9 mouse cellular contexts compared by ENCODE assay signal in genomic region chr2:112239935-112240721, GRCm38 (mm10). TPM values are rescaled to one million over a fixed set of nuclear protein-coding genes. Genes with fewer than 3 reads are reported as not detected.
A peak's percentile ranks its signal among the peaks of the same experiment; 100 is the strongest.
DNase-seq lines count a peak whose midpoint lies in the region; ATAC-seq lines count a peak whose summit lies in the region.
"Had no signal": no experiment of that assay in that cellular context is flagged by ENCODE, and none has a peak within 500 bp of the region (broad histone marks: within the 10 kb centered on the region; RNA-seq: fewer than 3 reads in every experiment).

No protein-coding gene starts in this region.

- H3K36me3 ChIP-seq in heart, embryonic 11.5 days (ENCODE audit: control insufficient read depth, insufficient read depth, low read length) = no peaks in the 10 kb centered on the region
- H3K36me3 ChIP-seq in midbrain, embryonic 11.5 days (ENCODE audit: control insufficient read depth, insufficient read depth, low read length) = peaks cover 2% of the 10 kb centered on the region
- H3K36me3 ChIP-seq in stomach, embryonic 15.5 days = no peaks in the 10 kb centered on the region

- H3K27me3 ChIP-seq in heart, embryonic 11.5 days (ENCODE audit: control insufficient read depth, insufficient read depth, low read length) = no peaks in the 10 kb centered on the region
- H3K27me3 ChIP-seq in midbrain, embryonic 11.5 days (ENCODE audit: control insufficient read depth, insufficient read depth, low read length) = no peaks in the 10 kb centered on the region
- H3K27me3 ChIP-seq in stomach, embryonic 15.5 days (replicated peaks) = no peaks in the 10 kb centered on the region

- peak; percentile 37 for ATAC-seq in heart, embryonic 11.5 days (replicated peaks; ENCODE audit: insufficient number of reproducible peaks, low FRiP score, low TSS enrichment)
- ATAC-seq in midbrain, embryonic 11.5 days (ENCODE audit: low FRiP score) = peak; percentile 68
- ATAC-seq in stomach, embryonic 15.5 days (ENCODE audit: insufficient read depth, low FRiP score, low read depth) = peak; percentile 20; the same call in 1 of the 2 replicates

- 1% methylated on average over 23 of the region's 28 CpGs for WGBS in heart, embryonic 11.5 days (ENCODE audit: insufficient replicate concordance)
- WGBS in midbrain, embryonic 11.5 days = under 1% methylated on average over 26 of the region's 28 CpGs
- under 1% methylated on average over 19 of the region's 28 CpGs for WGBS in stomach, embryonic 15.5 days

- H3K9me3 ChIP-seq in heart, embryonic 11.5 days (replicated peaks; ENCODE audit: control insufficient read depth, low read length) = no peaks in the 10 kb centered on the region
- no peaks in the 10 kb centered on the region for H3K9me3 ChIP-seq in midbrain, embryonic 11.5 days (ENCODE audit: control insufficient read depth, low read length)
- H3K9me3 ChIP-seq in stomach, embryonic 15.5 days = no peaks in the 10 kb centered on the region

- H3K27ac ChIP-seq in heart, embryonic 11.5 days (ENCODE audit: low read depth, low read length) = peak overlapping the region; percentile 89
- H3K27ac ChIP-seq in midbrain, embryonic 11.5 days (ENCODE audit: low read depth, low read length) = peak overlapping the region; percentile 95
- H3K27ac ChIP-seq in stomach, embryonic 15.5 days = peak overlapping the region; percentile 95

- H3K4me1 ChIP-seq in heart, embryonic 11.5 days (ENCODE audit: control insufficient read depth, insufficient read depth, low read length) = 0 out of 2 replicates have a peak, but pooled peaks cover 6% of the 10 kb centered on the region
- H3K4me1 ChIP-seq in midbrain, embryonic 11.5 days (ENCODE audit: control insufficient read depth, insufficient read depth, low read length) = peaks cover 7% of the 10 kb centered on the region; the same call in 1 of the 2 replicates
- H3K4me1 ChIP-seq in stomach, embryonic 15.5 days = peaks cover 20% of the 10 kb centered on the region; the same call in 1 of the 2 replicates

- peak; percentile 23 for DNase-seq in urinary bladder, postnatal 25 days (ENCODE audit: low spot score)
- DNase-seq in urinary bladder, adult 2 months (ENCODE audit: low spot score) = no peak
- peak; percentile 51 to 60 for DNase-seq in cerebellum, adult 18-20 months
- DNase-seq in kidney, postnatal 4 days = peak; percentile 37 to 58
- peak; percentile 93 for DNase-seq in midbrain, embryonic 11.5 days (ENCODE audit: low spot score, missing footprints)
- DNase-seq in gastrocnemius, adult 8-10 months (ENCODE audit: low spot score in 2 of 2) = no peak

- H3K9ac ChIP-seq in heart, embryonic 11.5 days (ENCODE audit: low read depth, low read length) = peak overlapping the region; percentile 87
- peak overlapping the region; percentile 87 for H3K9ac ChIP-seq in midbrain, embryonic 11.5 days (ENCODE audit: low read length)
- peak overlapping the region; percentile 59 for H3K9ac ChIP-seq in stomach, embryonic 15.5 days

- H3K4me3 ChIP-seq in heart, embryonic 11.5 days (ENCODE audit: low read depth, low read length) = peak overlapping the region; percentile 82
- H3K4me3 ChIP-seq in midbrain, embryonic 11.5 days (ENCODE audit: low read depth, low read length) = peak overlapping the region; percentile 72
- H3K4me3 ChIP-seq in stomach, embryonic 15.5 days (replicated peaks) = peak overlapping the region; percentile 90

- H3K4me2 ChIP-seq in heart, embryonic 11.5 days = peak overlapping the region; percentile 96
- H3K4me2 ChIP-seq in midbrain, embryonic 11.5 days = peak overlapping the region; percentile 92
- H3K4me2 ChIP-seq in stomach, embryonic 15.5 days = peak overlapping the region; percentile 85

RNA-seq across cellular contexts. Expression of gene Lpcat4, which starts 0.9 kb away (rescaled TPM):
- 49.2 and 51.3 TPM in 2 replicates for polyA plus RNA-seq in urinary bladder, adult 2 months (2012; rRNA removed)
- polyA plus RNA-seq in heart, embryonic 11.5 days (2014; fragmentation: Nextera tagmentation; extraction: Ambion mirVana) = 15.4 and 17.2 TPM in 2 replicates
- polyA plus RNA-seq in midbrain, embryonic 11.5 days (2014; fragmentation: Nextera tagmentation; extraction: Ambion mirVana) = 8.9 and 9.3 TPM in 2 replicates
- polyA plus RNA-seq in stomach, embryonic 15.5 days (2015; fragmentation: Nextera tagmentation; extraction: Ambion mirVana) = 27.0 and 28.0 TPM in 2 replicates
- 1 to 10 TPM in 2 of 4 experiments, under 1 TPM in 2; 0.61 to 1.3 (median 0.97) TPM for total RNA-seq in gastrocnemius, adult 8-10 months (2022)

RNA-seq across cellular contexts. Expression of gene Nutm1, which starts 19.0 kb away (rescaled TPM):
- not detected in 2 replicates for polyA plus RNA-seq in urinary bladder, adult 2 months (2012; rRNA removed)
- 0.04 TPM in 1 of 2 replicates, not detected in the other for polyA plus RNA-seq in heart, embryonic 11.5 days (2014; fragmentation: Nextera tagmentation; extraction: Ambion mirVana)
- not detected in 2 replicates for polyA plus RNA-seq in midbrain, embryonic 11.5 days (2014; fragmentation: Nextera tagmentation; extraction: Ambion mirVana)
- 0.04 TPM in 1 of 2 replicates, not detected in the other for polyA plus RNA-seq in stomach, embryonic 15.5 days (2015; fragmentation: Nextera tagmentation; extraction: Ambion mirVana)
- total RNA-seq in gastrocnemius, adult 8-10 months (2022) = not detected
- total RNA-seq: heart, postnatal 36 days had no signal

RNA-seq across cellular contexts. Expression of gene Nop10, which starts 21.6 kb away (rescaled TPM):
- polyA plus RNA-seq in urinary bladder, adult 2 months (2012; rRNA removed) = 101 and 145 TPM in 2 replicates
- 157 and 168 TPM in 2 replicates for polyA plus RNA-seq in heart, embryonic 11.5 days (2014; fragmentation: Nextera tagmentation; extraction: Ambion mirVana)
- polyA plus RNA-seq in midbrain, embryonic 11.5 days (2014; fragmentation: Nextera tagmentation; extraction: Ambion mirVana) = 160 and 161 TPM in 2 replicates
- polyA plus RNA-seq in stomach, embryonic 15.5 days (2015; fragmentation: Nextera tagmentation; extraction: Ambion mirVana) = 213 and 223 TPM in 2 replicates
- total RNA-seq in gastrocnemius, adult 8-10 months (2022) = 10 to 100 TPM; 50.0 to 61.0 (median 55.2) TPM

RNA-seq across cellular contexts. Expression of gene Slc12a6, which starts 25.5 kb away (rescaled TPM):
- polyA plus RNA-seq in urinary bladder, adult 2 months (2012; rRNA removed) = 80.4 and 84.2 TPM in 2 replicates
- 12.8 and 15.0 TPM in 2 replicates for polyA plus RNA-seq in heart, embryonic 11.5 days (2014; fragmentation: Nextera tagmentation; extraction: Ambion mirVana)
- polyA plus RNA-seq in midbrain, embryonic 11.5 days (2014; fragmentation: Nextera tagmentation; extraction: Ambion mirVana) = 14.4 and 16.0 TPM in 2 replicates
- polyA plus RNA-seq in stomach, embryonic 15.5 days (2015; fragmentation: Nextera tagmentation; extraction: Ambion mirVana) = 10.5 and 11.8 TPM in 2 replicates
- 10 to 100 TPM; 26.2 to 30.9 (median 27.1) TPM for total RNA-seq in gastrocnemius, adult 8-10 months (2022)

RNA-seq across cellular contexts. Expression of gene Gm21985, which starts 26.0 kb away (rescaled TPM):
- 0.03 and 0.06 TPM in 2 replicates for polyA plus RNA-seq in urinary bladder, adult 2 months (2012; rRNA removed)
- 0.06 TPM in 1 of 2 replicates, not detected in the other for polyA plus RNA-seq in heart, embryonic 11.5 days (2014; fragmentation: Nextera tagmentation; extraction: Ambion mirVana)
- polyA plus RNA-seq in midbrain, embryonic 11.5 days (2014; fragmentation: Nextera tagmentation; extraction: Ambion mirVana) = not detected in 2 replicates
- polyA plus RNA-seq in stomach, embryonic 15.5 days (2015; fragmentation: Nextera tagmentation; extraction: Ambion mirVana) = not detected in 2 replicates
- total RNA-seq in gastrocnemius, adult 8-10 months (2022) = under 1 TPM in 3 of 4 experiments, not detected in 1; 0.72 to 0.89 (median 0.87) TPM

Comparison
In these comparisons a context has a peak if more than half of its experiments do, and no peak if none do; other contexts are left out.
1. DNase-seq: peak in urinary bladder, postnatal 25 days (single experiment), cerebellum, adult 18-20 months (2 of 2), kidney, postnatal 4 days (2 of 2) and midbrain, embryonic 11.5 days (single experiment); none in urinary bladder, adult 2 months (single experiment) and gastrocnemius, adult 8-10 months (0 of 2).
2. Peak in every context shown above with its lines, with median percentiles within 50 percentile points of each other: ATAC-seq, H3K27ac ChIP-seq, H3K4me2 ChIP-seq, H3K4me3 ChIP-seq and H3K9ac ChIP-seq.